Mouse (Mus musculus) heart, embryonic 12.5 days (tissue): ENCODE data around the gene Tex13b. TPM values are rescaled to one million over a fixed set of nuclear protein-coding genes. Genes with fewer than 3 reads are reported as not detected.

Experiments
- polyA plus RNA-seq: library from polyadenylated mRNA; unstranded; fragments of >200 nt; fragmentation: Nextera tagmentation; extraction: Ambion mirVana; gene quantifications from 2 replicates; pipeline ENCODE4 v1.2.1, GENCODE M21; 2016

The Tex13b gene
- polyA plus RNA-seq, 1 experiment from 2014 or later = not detected

Other genes starting within 250 kb of the Tex13b start
- gene Tsc22d3, start 212.8 kb downstream of the Tex13b start, polyA plus RNA-seq = 198 and 207 TPM in 2 replicates
- gene Mid2, start 148.8 kb downstream of the Tex13b start, polyA plus RNA-seq = 18.3 and 19.9 TPM in 2 replicates
- gene Vsig1, start 94.2 kb upstream of the Tex13b start, polyA plus RNA-seq = not detected in 2 replicates
- 33.3 and 34.6 TPM in 2 replicates for gene Psmd10, start 143.3 kb upstream of the Tex13b start, polyA plus RNA-seq
- gene Atg4a, start 143.5 kb upstream of the Tex13b start, polyA plus RNA-seq = 13.4 and 14.3 TPM in 2 replicates